Mouse (Mus musculus) embryonic stem cell, embryonic (primary cell): ENCODE measurements at regions not wholly inside any gene's neighbourhood (a gene's known extent, or its start where the extent isn't known, plus 50 kb on each side); places are given as distances from the start of the nearest gene placed in this dataset.

Source experiments
- CTCF ChIA-PET, 4 experiments: fragments of 300-600 bp in 2 of 4; fragments of 350-600 bp in 2 of 4; sonication (Branson Sonifier 250); formaldehyde crosslinking; loops; one replicate each; lab custom pipeline; 2022; ENCODE audit warnings: inconsistent platforms in 2 of 4; lab: Charles Lee
- POLR2A ChIA-PET, 4 experiments: fragments of 300-600 bp in 2 of 4; fragments of 350-600 bp in 2 of 4; sonication (Branson Sonifier 250); formaldehyde crosslinking; loops; one replicate each; lab custom pipeline; 2022; ENCODE audit warnings: antibody characterized with exemption in 4 of 4, inconsistent platforms in 1 of 4; lab: Charles Lee

- CTCF ChIA-PET: no interaction called here
- POLR2A ChIA-PET: no interaction called here
Observed at GRCm38 (mm10) chr17:43200832-43201231, 69.3 kb upstream of the Adgrf1 start.

DNA sequence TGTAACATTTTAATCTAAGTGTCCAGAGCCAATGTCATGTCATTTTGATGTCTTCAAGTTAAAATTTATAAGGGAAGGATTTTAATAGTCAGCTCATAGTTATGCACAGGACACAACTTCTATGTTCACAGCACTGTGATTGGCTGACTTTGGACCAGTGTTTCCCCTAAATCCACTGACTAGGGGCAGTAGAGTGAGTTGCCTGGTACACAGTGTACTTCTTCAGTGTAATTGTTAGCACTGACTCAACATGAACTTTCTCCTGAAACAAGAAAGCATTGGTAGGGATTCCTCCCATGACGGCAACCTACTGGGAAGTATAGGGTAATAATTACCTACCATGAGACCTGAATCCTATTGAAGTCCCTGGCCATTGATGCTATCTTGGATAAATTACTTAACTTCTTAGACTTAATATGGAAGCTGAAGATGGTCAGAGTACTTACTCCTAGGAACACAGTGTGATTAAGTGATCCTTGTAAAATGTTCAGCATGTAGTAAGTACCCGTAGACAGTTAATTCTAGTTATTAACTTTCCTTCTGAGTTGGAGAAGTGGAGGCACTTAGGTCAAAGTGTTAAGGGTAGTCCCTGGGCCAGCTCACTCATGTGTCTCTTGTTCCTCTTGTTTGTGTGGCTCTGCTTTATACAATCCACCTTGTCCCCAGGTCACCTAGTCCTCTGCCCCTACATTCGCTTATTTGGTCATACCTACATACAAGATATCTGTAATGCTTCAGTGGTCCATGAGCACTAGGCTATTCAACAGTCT, 63.2 kb upstream of the Adgrf1 start:
- POLR2A ChIA-PET: interaction anchor here in 1 of 4 experiments (0.5 kb wide), 1 partner anchor 138 kb away, joined by 4 read pairs; no protein-coding TSS in a partner anchor
- CTCF ChIA-PET: no interaction called here

DNA sequence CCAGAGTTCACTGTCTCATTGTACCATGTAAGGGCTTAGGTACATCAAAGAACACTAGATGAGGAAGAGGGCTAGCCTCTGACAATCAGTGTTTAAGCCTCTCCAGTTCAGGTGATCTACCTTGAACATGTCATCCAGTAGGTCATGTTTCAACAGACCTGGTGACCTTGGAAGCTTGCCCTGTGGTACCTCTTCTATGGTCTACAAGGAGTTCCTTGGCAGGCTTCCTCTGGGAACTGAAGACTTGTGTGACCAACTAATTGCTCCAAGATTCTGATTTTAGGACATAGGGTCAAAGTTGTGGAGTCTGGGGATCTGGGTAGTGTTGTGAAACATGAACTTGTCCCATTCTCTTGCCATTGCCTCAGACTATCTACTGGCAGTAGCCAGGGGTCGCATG, 60.4 kb upstream of the Adgrf1 start:
- ChIA-PET CTCF (interaction anchor here in 1 of 4 experiments (0.5 kb wide), 1 partner anchor 70 kb away, joined by 3 read pairs; no protein-coding TSS in a partner anchor), POLR2A (no interaction called here)

DNA sequence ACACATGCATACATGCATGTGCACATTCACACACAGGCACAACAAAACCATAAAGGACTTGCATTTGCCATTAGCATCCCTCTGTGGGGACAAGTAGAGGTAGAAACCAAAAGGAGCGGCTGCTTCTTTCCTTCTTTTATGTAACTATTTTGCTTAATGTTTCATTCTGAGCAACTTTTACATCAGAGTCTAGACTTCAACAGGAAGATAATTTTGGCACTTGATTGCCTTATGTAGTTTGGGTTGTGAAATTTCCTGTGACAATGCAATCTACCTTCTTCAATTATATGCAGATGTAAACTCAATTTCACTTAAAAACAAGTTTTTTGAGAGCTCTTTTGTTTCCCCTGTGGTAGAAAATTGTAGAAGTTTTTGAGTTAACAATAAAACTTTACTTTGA, 56.1 kb upstream of the Adgrf1 start:
- CTCF ChIA-PET: interaction anchor here in 1 of 4 experiments (0.6 kb wide), 1 partner anchor 36 kb away, joined by 3 read pairs; no protein-coding TSS in a partner anchor

DNA sequence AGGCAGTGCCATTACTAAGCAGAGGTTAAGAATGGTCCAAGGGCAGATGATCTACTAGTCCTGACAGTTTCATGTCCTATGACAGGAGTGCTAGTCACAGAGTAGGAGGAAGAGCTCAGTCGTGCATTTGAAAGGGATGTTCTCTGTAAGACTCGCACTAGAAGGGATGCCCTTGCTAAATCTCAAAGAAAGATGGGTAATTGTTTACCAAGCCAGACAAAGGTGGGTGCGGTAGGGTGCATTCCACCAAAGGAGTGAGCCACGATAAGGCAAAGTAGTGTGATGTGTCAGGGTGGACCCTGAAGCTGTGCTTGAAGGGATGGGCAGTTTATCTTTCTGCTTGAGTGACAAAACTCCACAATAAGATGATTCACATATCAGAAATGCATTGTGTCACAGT, 50.5 kb upstream of the Adgrf1 start:
- ChIA-PET POLR2A (interaction anchor here in 2 of 4 experiments (0.8 to 1.9 kb wide), 3 partner anchors 19 to 184 kb away, joined by 3 to 4 read pairs (median 3); no protein-coding TSS in a partner anchor), CTCF (interaction anchor here in 1 of 4 experiments (1.1 kb wide), 1 partner anchor 170 kb away, joined by 3 read pairs; no protein-coding TSS in a partner anchor)

More for the DNA sequence above, 56.1 kb upstream of the Adgrf1 start:
- POLR2A ChIA-PET: no interaction called here
